Mouse (Mus musculus) neural tube, embryonic 13.5 days (tissue): ENCODE results near the gene Psmd1. TPM values are rescaled to one million over a fixed set of nuclear protein-coding genes. Genes with fewer than 3 reads are reported as not detected.
A peak's percentile ranks its signal among the peaks of the same experiment; 100 is the strongest.

Source experiments
- ATAC-seq: fragments of 200-750 bp; cut with Nextera tagmentation; 2 replicates; pipeline ENCODE4 v1.8.0; 2017; ENCODE audit warnings: low read depth, mild to moderate bottlenecking, moderate TSS enrichment, moderate library complexity
- H3K27ac ChIP-seq: fragments of 300-500 bp; sonication (generic); replicated peaks from 2 replicates; pipeline ENCODE4 v1.5.1; 2015; ENCODE audit warnings: moderate library complexity, mild to moderate bottlenecking, inconsistent platforms
- H3K27me3 ChIP-seq: fragments of 300-500 bp; sonication (generic); 2 replicates; pipeline ENCODE4 v1.6.1; 2015; ENCODE audit warnings: mild to moderate bottlenecking, inconsistent platforms
- H3K36me3 ChIP-seq: fragments of 300-500 bp; sonication (generic); 2 replicates; pipeline ENCODE4 v1.6.1; 2015; ENCODE audit warnings: mild to moderate bottlenecking, inconsistent platforms
- H3K4me1 ChIP-seq: fragments of 300-500 bp; sonication (generic); replicated peaks from 2 replicates; pipeline ENCODE4 v1.6.1; 2015; ENCODE audit warnings: inconsistent platforms
- H3K4me2 ChIP-seq: fragments of 300-500 bp; sonication (generic); 2 replicates; pipeline ENCODE4 v1.6.1; 2015; ENCODE audit warnings: inconsistent platforms, mild to moderate bottlenecking, moderate library complexity
- H3K4me3 ChIP-seq: fragments of 300-500 bp; sonication (generic); 2 replicates; pipeline ENCODE4 v1.5.1; 2015; ENCODE audit warnings: mild to moderate bottlenecking, inconsistent platforms
- H3K9ac ChIP-seq: fragments of 300-500 bp; sonication (generic); 2 replicates; pipeline ENCODE4 v1.6.1; 2015; ENCODE audit warnings: moderate library complexity, mild to moderate bottlenecking, inconsistent platforms
- H3K9me3 ChIP-seq: fragments of 300-500 bp; sonication (generic); 2 replicates; pipeline ENCODE4 v1.6.1; 2016; ENCODE audit warnings: inconsistent platforms
- WGBS: fragments of 180-500 bp; shearing (Covaris S2); methylation state at CpG from one replicate; pipeline ENCODE4 v1.1.7; 2015; 5-methylcytosine and 5-hydroxymethylcytosine counted together
- polyA plus RNA-seq: library from polyadenylated mRNA; unstranded; fragments of >200 nt; fragmentation: Nextera tagmentation; extraction: Ambion mirVana; gene quantifications from 2 replicates; pipeline ENCODE4 v1.2.1, GENCODE M21; 2015

Psmd1 gene
- polyA plus RNA-seq, 1 experiment from 2014 or later: 181 TPM

DNA sequence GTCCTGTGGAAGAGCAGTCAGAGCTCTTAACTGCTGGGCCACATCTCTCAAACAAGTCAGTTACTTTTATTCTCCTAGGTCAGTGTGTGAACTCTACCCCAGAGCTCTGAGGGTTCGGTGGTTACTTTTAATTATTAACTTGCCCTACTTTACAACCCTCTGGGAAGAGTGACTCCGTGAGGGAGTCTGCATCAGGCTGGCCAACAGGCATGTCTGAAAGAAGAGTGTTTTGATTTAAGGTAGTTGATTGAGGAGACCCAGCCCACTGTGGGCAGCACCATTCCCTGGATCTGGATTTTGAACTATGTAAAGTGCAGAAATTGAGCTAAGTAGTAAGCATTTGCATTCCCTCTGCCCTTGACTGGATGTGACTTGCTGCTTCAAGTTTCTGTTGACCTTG is 111.9 kb downstream of the Psmd1 start:
- H3K9ac ChIP-seq: 0 out of 2 replicates have a peak overlapping the region, but pooled peaks have one; percentile 14
- H3K4me3 ChIP-seq: no peak overlapping the region
- 33% methylated on average over 2 of the region's 2 CpGs for WGBS
- no peaks in the 10 kb centered on the region for H3K9me3 ChIP-seq
- no peak for ATAC-seq
- no peaks in the 10 kb centered on the region for H3K4me1 ChIP-seq
- no peak overlapping the region for H3K27ac ChIP-seq
- H3K4me2 ChIP-seq: no peak overlapping the region
- peaks cover 78% of the 10 kb centered on the region for H3K36me3 ChIP-seq
- no peaks in the 10 kb centered on the region for H3K27me3 ChIP-seq

GRCm38 (mm10) chr1:86178462-86179253 is 114.5 kb downstream of the Psmd1 start:
- Histone ChIP-seq H3K27me3 (no peaks in the 10 kb centered on the region), H3K4me3 (no peak overlapping the region), H3K27ac (no peak overlapping the region), H3K36me3 (peaks cover 68% of the 10 kb centered on the region), H3K4me1 (no peaks in the 10 kb centered on the region), H3K4me2 (no peak overlapping the region), H3K9ac (no peak overlapping the region), H3K9me3 (no peaks in the 10 kb centered on the region)
- WGBS: 46% methylated on average over 7 of the region's 7 CpGs
- ATAC-seq: peak; percentile 77

- ATAC-seq: no peak
- WGBS: 84% methylated on average over 5 of the region's 5 CpGs
- peaks cover 41% of the 10 kb centered on the region for H3K36me3 ChIP-seq
These were observed 118.0 kb downstream of the Psmd1 start for GRCm38 (mm10) chr1:86182004-86182709.

GRCm38 (mm10) chr1:86183577-86184263 is 119.5 kb downstream of the Psmd1 start:
- Histone ChIP-seq H3K4me3 (no peak overlapping the region), H3K27ac (no peak overlapping the region), H3K9ac (no peak overlapping the region), H3K27me3 (no peaks in the 10 kb centered on the region), H3K4me1 (no peaks in the 10 kb centered on the region), H3K36me3 (peaks cover 27% of the 10 kb centered on the region), H3K9me3 (no peaks in the 10 kb centered on the region), H3K4me2 (no peak overlapping the region)
- WGBS: 91% methylated on average over 4 of the region's 4 CpGs
- ATAC-seq: no peak

More at GRCm38 (mm10) chr1:86182004-86182709, 118.0 kb downstream of the Psmd1 start:
- no peaks in the 10 kb centered on the region for H3K9me3 ChIP-seq
- H3K4me1 ChIP-seq: no peaks in the 10 kb centered on the region
- no peaks in the 10 kb centered on the region for H3K27me3 ChIP-seq
- H3K4me3 ChIP-seq: no peak overlapping the region
- no peak overlapping the region for H3K27ac ChIP-seq
- no peak overlapping the region for H3K9ac ChIP-seq
- no peak overlapping the region for H3K4me2 ChIP-seq

GRCm38 (mm10) chr1:86186762-86187161 is 122.6 kb downstream of the Psmd1 start:
- no peak overlapping the region for H3K9ac ChIP-seq
- H3K4me3 ChIP-seq: no peak overlapping the region
- no peaks in the 10 kb centered on the region for H3K9me3 ChIP-seq
- 86% methylated on average over 7 of the region's 7 CpGs for WGBS
- H3K27ac ChIP-seq: no peak overlapping the region
- H3K4me1 ChIP-seq: no peaks in the 10 kb centered on the region
- H3K36me3 ChIP-seq: peaks cover 47% of the 10 kb centered on the region
- H3K4me2 ChIP-seq: no peak overlapping the region
- no peak for ATAC-seq
- H3K27me3 ChIP-seq: no peaks in the 10 kb centered on the region

DNA sequence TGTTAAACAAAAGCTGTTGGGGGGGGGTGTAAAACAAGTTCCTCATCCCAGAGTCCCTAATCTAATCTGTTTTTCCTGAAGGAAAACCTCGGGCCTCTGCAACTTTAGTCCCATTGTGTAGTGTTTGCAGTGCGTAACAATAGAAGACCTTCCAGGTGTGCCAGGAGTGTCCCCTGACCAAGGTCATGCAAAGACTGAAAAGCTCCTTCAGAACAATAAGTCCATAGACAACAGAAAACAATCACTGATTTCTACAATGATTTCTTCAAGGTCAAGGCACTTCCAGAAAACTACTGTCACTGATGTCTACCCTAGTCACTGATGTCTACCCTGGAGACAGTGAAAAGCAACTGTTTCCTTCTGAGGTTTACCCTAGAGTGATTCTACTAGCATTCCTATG is 123.7 kb downstream of the Psmd1 start:
- no peak for ATAC-seq
- no peaks in the 10 kb centered on the region for H3K27me3 ChIP-seq
- H3K4me2 ChIP-seq: no peak overlapping the region
- H3K4me1 ChIP-seq: no peaks in the 10 kb centered on the region
- H3K9ac ChIP-seq: no peak overlapping the region
- H3K36me3 ChIP-seq: peaks cover 52% of the 10 kb centered on the region
- no peaks in the 10 kb centered on the region for H3K9me3 ChIP-seq
- WGBS: 72% methylated on average over 2 of the region's 2 CpGs
- H3K4me3 ChIP-seq: no peak overlapping the region
- H3K27ac ChIP-seq: no peak overlapping the region

DNA sequence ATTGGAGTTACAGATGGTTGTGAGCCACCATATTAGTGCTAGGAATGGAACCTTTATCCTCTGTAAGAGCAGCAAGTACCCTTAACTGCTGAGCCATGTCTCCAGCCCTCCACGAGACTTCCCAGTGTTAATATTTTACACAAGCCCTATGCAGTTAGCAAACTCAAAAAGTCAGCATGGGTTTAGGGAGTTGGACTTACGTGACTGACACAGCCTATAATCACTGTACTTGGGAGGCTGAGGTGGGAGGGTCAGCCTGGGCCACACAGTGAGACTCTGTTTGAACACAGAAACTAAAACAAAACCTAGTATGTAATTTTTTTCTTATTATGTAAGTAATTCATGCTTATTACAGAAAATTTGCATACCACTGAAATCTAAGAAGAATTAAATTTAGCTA is 124.1 kb downstream of the Psmd1 start:
- no peaks in the 10 kb centered on the region for H3K9me3 ChIP-seq
- no peaks in the 10 kb centered on the region for H3K4me1 ChIP-seq
- no peaks in the 10 kb centered on the region for H3K27me3 ChIP-seq
- no peak overlapping the region for H3K27ac ChIP-seq
- H3K9ac ChIP-seq: no peak overlapping the region
- ATAC-seq: no peak
- no peak overlapping the region for H3K4me3 ChIP-seq
- peaks cover 52% of the 10 kb centered on the region for H3K36me3 ChIP-seq
- no peak overlapping the region for H3K4me2 ChIP-seq
- 91% methylated on average over 2 of the region's 2 CpGs for WGBS

Other genes starting within 250 kb of the Psmd1 start
- 148 and 155 TPM in 2 replicates for gene Itm2c, start 170.1 kb upstream of the Psmd1 start, polyA plus RNA-seq
- 2.7 and 3.5 TPM in 2 replicates for gene 4933407L21Rik, start 135.9 kb upstream of the Psmd1 start, polyA plus RNA-seq
- gene Gpr55, start 103.4 kb upstream of the Psmd1 start, polyA plus RNA-seq: 0.12 TPM in 1 of 2 replicates, not detected in the other
- not detected in 2 replicates for gene Spata3, start 47.6 kb upstream of the Psmd1 start, polyA plus RNA-seq
- gene 2810459M11Rik, start 18.5 kb upstream of the Psmd1 start, polyA plus RNA-seq: 2.7 and 3.2 TPM in 2 replicates
- 0.21 and 0.27 TPM in 2 replicates for gene Htr2b, start 47.6 kb downstream of the Psmd1 start, polyA plus RNA-seq
- gene Gm21972, start 69.2 kb downstream of the Psmd1 start, polyA plus RNA-seq: not detected in 2 replicates
- 28.9 and 32.9 TPM in 2 replicates for gene Armc9, start 90.4 kb downstream of the Psmd1 start, polyA plus RNA-seq
- 3.3 and 4.2 TPM in 2 replicates for gene B3gnt7, start 238.4 kb downstream of the Psmd1 start, polyA plus RNA-seq